Mouse (Mus musculus): Measurements from ENCODE around the gene Mrm2.

Gene Mrm2

GRCm38 (mm10) chr5:140345244-140345643, 13.5 kb upstream of the Mrm2 start:
- no peak for DNase-seq (ENCODE audit: low read depth, low spot score)

- no peak for DNase-seq (ENCODE audit: low read depth, low spot score)
Measured at GRCm38 (mm10) chr5:140342880-140343279, 11.2 kb upstream of the Mrm2 start.

GRCm38 (mm10) chr5:140339836-140340235, 8.1 kb upstream of the Mrm2 start:
- no peak for DNase-seq (ENCODE audit: low read depth, low spot score)

GRCm38 (mm10) chr5:140338779-140339178, 7.1 kb upstream of the Mrm2 start:
- no peak for DNase-seq (ENCODE audit: low read depth, low spot score)

- DNase-seq (ENCODE audit: low read depth, low spot score): no peak
Measured at GRCm38 (mm10) chr5:140336680-140337079, 5.0 kb upstream of the Mrm2 start.

- no peak for DNase-seq (ENCODE audit: low read depth, low spot score)
Measured at GRCm38 (mm10) chr5:140333631-140334030, 1.9 kb upstream of the Mrm2 start.

- DNase-seq (ENCODE audit: low read depth, low spot score): no peak
Measured at GRCm38 (mm10) chr5:140332519-140332918, 821 bp upstream of the Mrm2 start.

GRCm38 (mm10) chr5:140324058-140324457, 7.6 kb downstream of the Mrm2 start:
- no peak for DNase-seq (ENCODE audit: low read depth, low spot score)

GRCm38 (mm10) chr5:140321756-140322575, 9.7 kb downstream of the Mrm2 start:
- no peak for DNase-seq (ENCODE audit: low read depth, low spot score)

- DNase-seq (ENCODE audit: low read depth, low spot score): peak; percentile 98
Measured at GRCm38 (mm10) chr5:140321042-140321755, 10.5 kb downstream of the Mrm2 start, which contains the start of the genes Mad1l1 and Nudt1. Mad1l1 (minus strand) TSS chr5:140321552. Nudt1 (plus strand) TSS chr5:140321656.

- no peak for DNase-seq (ENCODE audit: low read depth, low spot score)
Measured at GRCm38 (mm10) chr5:140316716-140317115, 15.0 kb downstream of the Mrm2 start.

GRCm38 (mm10) chr5:140307602-140308001, 24.1 kb downstream of the Mrm2 start:
- DNase-seq (ENCODE audit: low read depth, low spot score): no peak

GRCm38 (mm10) chr5:140306016-140306415, 25.7 kb downstream of the Mrm2 start:
- no peak for DNase-seq (ENCODE audit: low read depth, low spot score)

- DNase-seq (ENCODE audit: low read depth, low spot score): no peak
Measured at GRCm38 (mm10) chr5:140298291-140298690, 33.4 kb downstream of the Mrm2 start.

- no peak for DNase-seq (ENCODE audit: low read depth, low spot score)
Measured at GRCm38 (mm10) chr5:140292152-140292551, 39.5 kb downstream of the Mrm2 start.

GRCm38 (mm10) chr5:140289161-140289560, 42.5 kb downstream of the Mrm2 start:
- no peak for DNase-seq (ENCODE audit: low read depth, low spot score)

GRCm38 (mm10) chr5:140288287-140288686, 43.4 kb downstream of the Mrm2 start:
- DNase-seq (ENCODE audit: low read depth, low spot score): no peak

- DNase-seq (ENCODE audit: low read depth, low spot score): no peak
Measured at GRCm38 (mm10) chr5:140284761-140285160, 46.9 kb downstream of the Mrm2 start.

- DNase-seq (ENCODE audit: low read depth, low spot score): no peak
Measured at GRCm38 (mm10) chr5:140284011-140284410, 47.7 kb downstream of the Mrm2 start.

- DNase-seq (ENCODE audit: low read depth, low spot score): no peak
Measured at GRCm38 (mm10) chr5:140282900-140283299, 48.8 kb downstream of the Mrm2 start.

- no peak for DNase-seq (ENCODE audit: low read depth, low spot score)
Measured at GRCm38 (mm10) chr5:140282376-140282775, 49.3 kb downstream of the Mrm2 start.

GRCm38 (mm10) chr5:140280205-140280604, 51.5 kb downstream of the Mrm2 start:
- DNase-seq (ENCODE audit: low read depth, low spot score): no peak

Measured in c-Kit-negative CD71-positive TER-119-positive erythroid progenitor cells, embryonic 14.5 days (primary cell).